ENCODE assay signal across 7 mouse cellular contexts in the genomic region with DNA sequence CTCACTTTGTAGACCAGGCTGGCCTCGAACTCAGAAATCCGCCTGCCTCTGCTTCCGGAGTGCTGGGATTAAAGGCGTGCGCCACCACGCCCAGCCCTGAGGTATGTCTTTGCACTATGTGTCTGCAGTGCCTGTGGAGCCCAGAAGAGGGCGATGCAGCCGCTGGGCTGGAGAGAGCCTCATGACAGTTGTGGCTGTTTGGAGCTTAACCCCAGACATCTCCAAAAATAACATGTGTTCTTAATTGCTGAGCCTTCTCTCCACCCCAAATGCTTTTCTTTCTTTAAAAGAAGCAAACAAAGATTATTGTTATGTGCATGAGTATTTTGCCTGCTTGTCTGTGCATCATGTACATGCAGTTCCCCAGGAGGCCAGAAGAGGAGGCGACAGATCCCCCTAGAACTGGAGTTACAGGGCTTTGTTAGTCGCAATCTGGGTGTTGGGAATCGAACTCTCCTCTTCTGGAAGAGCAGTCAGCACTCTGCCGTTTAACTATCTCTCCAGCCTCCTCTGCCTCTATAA. TPM values are rescaled to one million over a fixed set of nuclear protein-coding genes. Genes with fewer than 3 reads are reported as not detected.
DNase-seq lines count a peak whose midpoint lies in the region; ATAC-seq and TF ChIP-seq lines count a peak whose summit lies in the region.

No protein-coding gene starts in this region.

- H3K27ac ChIP-seq in heart, embryonic 13.5 days (replicated peaks) = peak overlapping the region; percentile 32; the same call in 1 of the 2 replicates

- TF ChIP-seq CTCF in C2C12 (IDR thresholded peaks at IDR 0.05; ENCODE audit: control insufficient read depth, insufficient read depth, insufficient read length) = peak; percentile 28

- H3K27me3 ChIP-seq in C2C12 (ENCODE audit: control insufficient read depth, insufficient read depth, insufficient read length) = no peaks in the 10 kb centered on the region
- no peaks in the 10 kb centered on the region for H3K27me3 ChIP-seq in heart, embryonic 13.5 days (replicated peaks)

- no peak overlapping the region for H3ac ChIP-seq in C2C12 (ENCODE audit: control insufficient read depth, insufficient read length, low read depth)

- no peaks in the 10 kb centered on the region for H3K36me3 ChIP-seq in C2C12 (ENCODE audit: control insufficient read depth, insufficient read depth)
- peaks cover 38% of the 10 kb centered on the region for H3K36me3 ChIP-seq in heart, embryonic 13.5 days

- H3K4me1 ChIP-seq in heart, embryonic 13.5 days = peaks cover 21% of the 10 kb centered on the region

- DNase-seq in ES-CJ7 (ENCODE audit: low read depth, low spot score) = peak; percentile 86
- peak; percentile 66 to 68 for DNase-seq in cerebellum, postnatal 36 days
- peak; percentile 79 for DNase-seq in kidney, postnatal 10 days
- peak; percentile 69 to 82 for DNase-seq in spleen, postnatal 4 days (ENCODE audit: low spot score in 2 of 2)

- ATAC-seq in heart, embryonic 13.5 days (ENCODE audit: extremely low read depth, insufficient number of reproducible peaks, low FRiP score, low TSS enrichment) = no peak
- peak; percentile 65 for ATAC-seq in megakaryocyte progenitor cell, adult 5-6 weeks (replicated peaks; ENCODE audit: poor library complexity)

- H3K4me3 ChIP-seq in C2C12 (ENCODE audit: insufficient read depth, poor library complexity, severe bottlenecking) = no peak overlapping the region
- H3K4me3 ChIP-seq in heart, embryonic 13.5 days = peak overlapping the region; percentile 70

- H3K9me3 ChIP-seq in heart, embryonic 13.5 days = no peaks in the 10 kb centered on the region

- H3K9ac ChIP-seq in heart, embryonic 13.5 days = peak overlapping the region; percentile 95

- no peaks in the 10 kb centered on the region for H3K79me3 ChIP-seq in C2C12 (ENCODE audit: low read depth)

- 71% methylated on average over 12 of the region's 12 CpGs for WGBS in heart, embryonic 13.5 days

- peak overlapping the region; percentile 77 for H3K4me2 ChIP-seq in heart, embryonic 13.5 days

- peaks cover 6% of the 10 kb centered on the region for H3K79me2 ChIP-seq in C2C12 (ENCODE audit: control insufficient read depth, insufficient read depth)

TF ChIP-seq in C2C12, 6 proteins besides CTCF, POLR2A, EP300 and RAD21:
- no peak for TF ChIP-seq USF1 (IDR thresholded peaks at IDR 0.05; ENCODE audit: low read depth)
- no peak for TF ChIP-seq FOSL1 (IDR thresholded peaks at IDR 0.05; ENCODE audit: insufficient read depth, low read length, poor library complexity, severe bottlenecking)
- TF ChIP-seq MYOD1 (IDR thresholded peaks at IDR 0.05; ENCODE audit: control insufficient read depth, insufficient read length, low read depth) = no peak
- no peak for TF ChIP-seq MYOG (IDR thresholded peaks at IDR 0.05; ENCODE audit: control insufficient read depth, extremely low read depth, insufficient read length)
- TF ChIP-seq CEBPB (IDR thresholded peaks at IDR 0.05; ENCODE audit: low read depth) = no peak
- no peak for TF ChIP-seq MAX (IDR thresholded peaks at IDR 0.05)

RNA-seq across cellular contexts. Expression of a gene that starts 0.7 kb away (rescaled TPM):
- polyA plus RNA-seq in C2C12 (2012; fragmentation: generic; extraction: Trizol) = 34.6 TPM
- polyA plus RNA-seq in heart, embryonic 13.5 days (2015; fragmentation: Nextera tagmentation; extraction: Ambion mirVana) = 31.8 and 33.4 TPM in 2 replicates
- total RNA-seq in megakaryocyte progenitor cell, adult 5-6 weeks (2015) = 57.5 and 59.3 TPM in 2 replicates
- 23.4 and 25.8 TPM in 2 replicates for total RNA-seq in megakaryocyte progenitor cell, adult 5-6 weeks (2017)

RNA-seq across cellular contexts. Expression of a gene that starts 1.0 kb away (rescaled TPM):
- 129 TPM for polyA plus RNA-seq in C2C12 (2012; fragmentation: generic; extraction: Trizol)
- polyA plus RNA-seq in heart, embryonic 13.5 days (2015; fragmentation: Nextera tagmentation; extraction: Ambion mirVana) = 82.2 and 89.3 TPM in 2 replicates
- total RNA-seq in megakaryocyte progenitor cell, adult 5-6 weeks (2015) = 114 and 146 TPM in 2 replicates
- 34.9 and 61.8 TPM in 2 replicates for total RNA-seq in megakaryocyte progenitor cell, adult 5-6 weeks (2017)

RNA-seq across cellular contexts. Expression of a gene that starts 8.7 kb away (rescaled TPM):
- 0.14 TPM for polyA plus RNA-seq in C2C12 (2012; fragmentation: generic; extraction: Trizol)
- 2.9 and 3.6 TPM in 2 replicates for polyA plus RNA-seq in heart, embryonic 13.5 days (2015; fragmentation: Nextera tagmentation; extraction: Ambion mirVana)
- 0.07 TPM in 1 of 2 replicates, not detected in the other for total RNA-seq in megakaryocyte progenitor cell, adult 5-6 weeks (2015)
- total RNA-seq in megakaryocyte progenitor cell, adult 5-6 weeks (2017) = not detected in 2 replicates

RNA-seq across cellular contexts. Expression of a gene that starts 18.8 kb away (rescaled TPM):
- polyA plus RNA-seq in C2C12 (2012; fragmentation: generic; extraction: Trizol) = 1.6 TPM
- 0.88 and 1.0 TPM in 2 replicates for polyA plus RNA-seq in heart, embryonic 13.5 days (2015; fragmentation: Nextera tagmentation; extraction: Ambion mirVana)
- 8.2 and 8.5 TPM in 2 replicates for total RNA-seq in megakaryocyte progenitor cell, adult 5-6 weeks (2015)
- 4.7 and 7.0 TPM in 2 replicates for total RNA-seq in megakaryocyte progenitor cell, adult 5-6 weeks (2017)

RNA-seq across cellular contexts. Expression of a gene that starts 19.0 kb away (rescaled TPM):
- polyA plus RNA-seq in C2C12 (2012; fragmentation: generic; extraction: Trizol) = 0.95 TPM
- 0.17 TPM in 1 of 2 replicates, not detected in the other for polyA plus RNA-seq in heart, embryonic 13.5 days (2015; fragmentation: Nextera tagmentation; extraction: Ambion mirVana)
- not detected in 2 replicates for total RNA-seq in megakaryocyte progenitor cell, adult 5-6 weeks (2015)
- total RNA-seq in megakaryocyte progenitor cell, adult 5-6 weeks (2017) = 1.4 TPM in 1 of 2 replicates, not detected in the other
